Mouse (Mus musculus) lung, adult 10 weeks (tissue): ENCODE results near the gene Dll3. TPM values are rescaled to one million over a fixed set of nuclear protein-coding genes. Genes with fewer than 3 reads are reported as not detected.

Experiments
- polyA plus RNA-seq: library from polyadenylated mRNA; stranded (reverse); fragments of 350-450 nt; fragmentation: Illumina TruSeq; extraction: RNeasy Lipid Tissue Mini Kit (QIAGEN cat#74804); gene quantifications from one replicate; pipeline ENCODE4 v1.2.3, GENCODE M21; 2014; ENCODE audit warnings: low read depth, low replicate concordance; ENCODE audit not compliant: insufficient read depth

Gene Dll3
- not detected for polyA plus RNA-seq

DNA sequence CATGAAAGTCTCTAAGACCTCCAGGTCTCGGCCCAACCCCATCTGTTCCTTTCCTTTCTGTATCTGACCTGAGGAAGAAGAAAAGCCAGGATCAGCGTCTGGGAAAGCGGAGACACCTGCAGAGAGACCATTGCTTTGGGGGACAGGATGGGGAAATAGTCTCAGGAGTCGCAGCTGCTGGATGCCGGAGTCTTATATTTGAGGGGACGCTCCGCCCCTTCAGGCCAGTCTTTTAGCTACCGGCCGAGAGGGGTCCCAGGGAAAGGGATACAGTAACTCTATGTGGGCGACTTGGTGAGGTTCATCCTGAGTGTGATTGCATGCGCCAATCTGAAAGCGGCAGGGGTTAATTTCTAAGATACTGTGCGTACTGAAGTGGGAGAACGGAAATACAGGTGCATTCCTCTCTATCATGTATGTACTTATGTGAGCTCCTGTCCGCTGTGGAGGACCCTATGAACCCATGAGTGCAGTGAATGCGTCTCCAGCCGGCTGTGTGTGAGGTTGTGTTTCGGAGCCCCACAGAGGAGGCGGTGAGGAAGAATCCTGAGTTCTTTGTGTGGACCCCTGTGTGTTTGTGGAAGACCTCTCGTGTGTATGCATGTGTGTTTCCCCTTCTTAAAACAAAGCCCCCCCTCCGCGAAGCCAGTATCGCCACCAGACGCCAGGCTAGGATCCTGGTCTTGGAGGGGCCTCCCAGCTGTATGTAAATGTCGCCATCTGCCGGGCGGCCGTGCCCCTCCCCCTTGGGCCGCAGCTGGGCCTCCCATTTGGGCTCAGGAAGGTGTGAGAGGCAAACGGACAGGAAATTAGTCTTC, at the start of gene Dll3:
TSS of gene Dll3 (minus strand) at position 623 of the 818 bp plus-strand sequence.

DNA sequence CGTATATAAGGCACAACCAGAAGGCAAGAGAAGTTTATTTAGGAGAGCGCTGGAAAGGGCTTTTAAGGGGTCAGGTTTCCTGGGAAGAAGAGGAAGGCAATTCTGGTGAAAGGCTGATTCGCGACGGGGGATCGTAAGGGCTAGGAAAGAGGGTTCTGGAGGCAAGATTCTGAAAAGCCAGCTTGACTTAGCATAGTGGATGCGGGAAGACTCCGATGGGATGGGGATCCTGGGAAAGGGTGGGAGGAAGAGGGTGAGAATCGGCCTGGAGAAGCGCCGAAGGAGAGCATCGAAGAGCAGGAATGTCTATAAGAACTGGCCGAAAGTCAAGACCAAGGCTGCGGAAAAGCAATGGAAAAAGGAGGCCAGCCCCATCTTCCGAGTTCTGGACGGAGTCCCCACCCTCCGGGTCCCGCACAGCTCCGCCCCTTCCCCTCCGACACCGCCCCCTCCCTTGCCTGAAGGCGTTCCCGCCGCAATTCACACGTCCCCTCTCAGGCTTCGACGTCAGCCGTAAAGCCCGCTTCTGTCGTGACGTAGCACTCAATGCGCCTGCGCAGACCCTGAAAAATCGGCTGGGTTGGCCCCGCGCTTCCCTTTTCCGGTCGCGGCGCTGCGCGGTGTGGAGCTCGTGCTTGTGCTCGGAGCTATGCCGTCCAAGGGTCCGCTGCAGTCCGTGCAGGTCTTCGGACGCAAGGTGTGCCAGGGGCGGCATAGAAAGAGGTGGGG, 48.3 kb upstream of the Dll3 start, which contains the start of gene Rps16:
TSS of gene Rps16 (plus strand) at position 498 of the 729 bp plus-strand sequence.

DNA sequence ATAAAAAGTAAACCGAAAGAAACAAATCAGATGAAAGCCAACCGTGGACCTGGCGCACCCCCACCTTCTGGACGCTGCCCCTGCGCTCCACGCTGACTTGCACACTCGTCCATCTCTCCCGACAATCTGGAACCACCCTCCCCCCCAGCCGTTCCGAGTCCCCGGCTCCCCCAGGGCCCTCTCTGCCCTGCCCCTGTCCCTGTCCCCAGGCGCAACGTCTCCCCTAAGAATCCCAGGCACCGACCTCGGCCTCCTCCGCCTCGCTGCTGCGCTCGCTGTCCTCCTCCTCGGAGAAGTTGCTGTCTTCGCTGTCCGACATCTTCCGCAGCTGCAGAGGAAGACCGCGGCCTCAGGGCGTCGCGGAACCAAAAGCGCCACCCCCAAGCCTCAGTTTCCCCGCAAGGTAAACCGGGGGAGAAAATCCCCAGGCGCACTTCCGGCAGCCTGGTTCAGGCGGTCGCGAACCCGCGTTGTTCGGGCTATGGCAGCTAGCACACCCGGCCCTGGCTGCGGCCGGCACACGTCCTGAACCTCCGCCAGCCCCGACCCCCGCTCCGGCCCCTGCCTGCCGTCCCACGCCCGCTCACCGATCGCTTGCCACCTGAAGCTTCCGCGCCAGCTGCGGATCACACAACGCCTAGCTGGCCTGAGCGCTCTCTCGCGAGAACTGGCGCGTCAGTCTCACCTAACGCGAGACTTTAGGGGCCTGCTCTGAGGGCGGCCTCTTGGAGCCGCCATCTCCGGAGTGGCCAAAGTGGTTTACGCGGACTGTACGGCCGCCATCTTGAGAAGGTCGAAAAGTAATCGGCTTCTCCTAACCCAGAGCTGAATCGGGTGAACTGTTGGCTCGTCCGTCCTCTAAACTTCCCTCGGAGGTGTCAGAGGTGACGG, 36.3 kb upstream of the Dll3 start, which contains the start of gene Supt5:
TSS of gene Supt5 (minus strand) at position 639 of the 891 bp plus-strand sequence.

DNA sequence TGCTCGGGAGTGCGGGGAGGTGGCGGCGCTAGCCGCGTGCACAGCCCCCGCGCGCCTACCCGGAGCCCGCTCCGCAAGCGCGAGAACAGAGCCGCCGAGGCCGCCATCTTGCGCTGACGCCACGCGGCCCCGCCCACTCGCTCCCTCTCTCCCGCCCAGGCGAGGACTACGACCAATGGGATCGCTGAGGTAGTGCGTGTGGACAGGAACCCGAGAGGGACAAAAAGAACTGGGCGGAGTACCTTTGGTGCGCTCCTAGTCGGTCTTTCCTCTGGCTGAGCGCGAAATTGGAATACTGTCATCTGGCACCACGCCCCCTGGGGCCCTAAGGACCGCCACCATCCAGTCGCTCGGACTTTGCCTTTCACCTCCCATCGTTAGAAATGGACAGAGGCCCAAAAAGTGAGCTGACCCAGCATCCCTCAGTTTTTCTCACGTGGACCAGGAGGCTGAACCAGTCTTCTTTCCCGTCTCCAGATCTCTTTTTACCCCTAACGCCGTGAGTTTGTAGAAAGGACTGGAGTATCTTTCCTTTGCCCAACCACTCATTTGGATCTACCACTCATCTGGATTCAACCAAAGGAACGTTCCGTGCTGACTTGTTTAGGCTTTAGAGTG, 10.0 kb upstream of the Dll3 start, which contains the start of gene Timm50:
TSS of gene Timm50 (minus strand) at position 147 of the 618 bp plus-strand sequence.

DNA sequence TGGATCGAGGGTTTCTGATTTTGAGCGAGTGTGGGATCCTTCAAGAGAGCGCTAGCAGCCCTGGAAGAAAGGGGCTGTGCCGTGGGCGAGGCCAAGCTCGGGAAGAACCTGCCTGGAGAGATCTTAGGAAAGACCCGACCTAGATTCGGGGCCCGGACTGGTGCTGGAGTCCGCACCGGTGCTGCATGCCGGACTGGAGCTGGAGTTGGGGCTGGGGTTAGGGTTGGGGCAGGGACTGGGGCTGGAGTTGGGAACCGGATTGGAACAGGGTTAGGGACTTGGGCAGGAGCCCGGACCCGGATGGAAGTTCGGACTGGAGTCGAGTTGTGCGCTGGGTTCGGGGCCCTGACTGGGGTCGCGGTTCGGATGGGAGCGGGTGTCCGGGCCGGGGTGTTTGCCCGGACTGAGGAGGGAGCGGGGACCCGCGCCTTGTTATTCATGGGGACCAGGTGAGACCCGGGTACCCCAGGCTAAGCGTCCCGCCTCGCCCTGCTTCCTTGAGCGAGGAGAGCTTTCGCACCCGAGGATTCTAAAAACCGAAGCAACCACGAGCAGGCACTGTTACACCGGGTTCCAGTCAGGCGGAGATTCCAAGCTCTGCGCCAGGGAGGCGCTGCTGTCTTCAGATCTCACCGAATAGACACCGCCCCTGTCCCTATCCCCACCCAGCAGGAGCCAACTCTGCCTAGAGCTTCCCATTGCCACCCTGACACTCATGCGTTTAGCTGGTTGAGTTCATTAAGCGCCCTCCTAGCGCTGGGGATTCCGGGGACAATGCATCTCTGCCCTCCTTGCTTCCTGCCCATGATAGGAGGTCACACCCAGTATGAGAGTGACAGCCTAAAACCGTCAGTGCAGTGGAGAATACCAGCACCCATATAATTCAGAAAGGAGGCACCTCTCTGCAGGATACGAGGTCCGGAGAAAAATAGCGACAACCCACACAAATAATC, 11.1 kb downstream of the Dll3 start, which contains the start of gene Selenov:
TSS of gene Selenov (minus strand) at position 549 of the 953 bp plus-strand sequence.

DNA sequence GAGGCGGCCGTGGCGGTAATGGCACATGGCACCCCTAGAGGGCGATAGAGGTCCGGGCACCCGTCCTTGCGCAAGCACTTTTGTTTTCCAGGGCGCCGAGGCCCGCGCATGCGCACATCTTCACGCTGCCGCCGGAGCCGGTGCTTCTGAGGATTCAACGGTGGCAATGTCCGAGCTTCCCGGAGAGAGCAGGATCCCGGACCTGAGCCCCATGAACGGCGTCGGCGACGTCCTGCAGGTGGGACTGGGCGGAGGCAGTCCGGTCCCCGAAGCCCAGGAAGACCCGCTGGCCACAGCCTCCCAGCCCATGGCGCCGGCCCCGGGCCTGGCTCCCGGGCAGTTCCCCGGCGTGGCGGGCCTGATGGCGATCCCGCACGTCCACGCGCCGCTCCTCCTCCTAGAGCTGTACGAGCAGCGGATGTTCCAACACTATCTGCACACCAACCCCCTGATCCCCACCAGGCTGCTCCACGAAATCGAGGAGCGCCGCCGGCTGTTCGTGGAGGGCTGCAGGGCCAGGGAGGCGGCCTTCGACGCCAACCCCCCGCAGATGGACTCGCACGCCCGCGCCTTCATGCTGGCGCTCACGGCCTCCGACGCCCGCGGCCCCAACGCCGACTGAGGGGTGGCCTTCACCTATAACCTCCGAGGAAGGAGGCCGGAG, 24.3 kb downstream of the Dll3 start, which contains the start of gene Eid2b:
TSS of gene Eid2b (plus strand) at position 125 of the 664 bp plus-strand sequence.

DNA sequence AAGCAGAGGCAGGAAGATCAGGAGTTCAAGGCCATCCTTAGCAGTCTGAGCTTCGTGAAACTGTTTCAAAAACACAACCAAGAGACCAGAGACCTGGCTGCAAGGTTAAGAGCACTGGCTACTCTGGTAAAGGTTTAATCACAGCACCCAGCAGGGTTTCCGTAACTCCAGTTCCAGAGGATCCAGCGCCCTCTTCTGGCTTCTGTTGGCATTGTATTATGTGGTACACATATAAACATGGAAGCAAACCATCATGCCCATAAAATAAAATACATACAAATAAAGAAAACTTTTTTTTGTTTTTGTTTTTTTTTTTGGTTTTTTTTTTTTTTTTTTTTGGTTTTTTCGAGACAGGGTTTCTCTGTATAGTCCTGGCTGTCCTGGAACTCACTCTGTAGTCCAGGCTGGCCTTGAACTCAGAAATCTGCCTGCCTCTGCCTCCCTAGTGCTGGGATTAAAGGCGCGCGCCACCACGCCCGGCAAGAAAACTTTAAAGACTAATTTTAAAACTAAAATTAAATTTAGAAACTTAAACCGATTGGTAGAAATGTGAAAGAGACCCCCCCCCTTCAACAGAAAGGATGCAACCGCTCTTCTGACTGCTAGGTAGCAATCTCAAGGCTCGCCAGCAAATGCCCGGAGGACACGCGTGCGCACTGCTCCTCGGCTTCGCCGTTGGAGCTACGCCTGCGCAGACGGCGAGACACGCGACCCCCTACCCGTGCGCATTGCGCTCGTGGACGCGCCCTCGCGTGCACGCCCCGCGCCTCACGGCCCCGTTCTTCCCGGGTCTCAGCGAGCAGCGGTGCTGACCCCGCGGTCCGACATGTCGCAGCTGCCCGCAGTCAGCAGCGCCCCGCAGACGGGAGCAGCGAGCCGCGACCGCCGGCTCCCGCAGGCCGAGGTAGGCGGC, 34.7 kb downstream of the Dll3 start, which contains the start of gene Eid2:
TSS of gene Eid2 (plus strand) at position 753 of the 913 bp plus-strand sequence.

Other genes with a start within 250 kb of the Dll3 start
- 4.1 TPM for gene Fcgbp, start 231.0 kb downstream of the Dll3 start, polyA plus RNA-seq
- 0.51 TPM for gene 9530053A07Rik, start 172.8 kb downstream of the Dll3 start, polyA plus RNA-seq
- 63.8 TPM for gene Fbl, start 132.5 kb downstream of the Dll3 start, polyA plus RNA-seq
- gene Dyrk1b, start 122.8 kb downstream of the Dll3 start, polyA plus RNA-seq = 9.0 TPM
- 7.7 TPM for gene Eid2, start 34.4 kb downstream of the Dll3 start, polyA plus RNA-seq
- gene Eid2b, start 24.5 kb downstream of the Dll3 start, polyA plus RNA-seq = 7.7 TPM
- gene Selenov, start 11.1 kb downstream of the Dll3 start, polyA plus RNA-seq = not detected
- gene Timm50, start 9.8 kb upstream of the Dll3 start, polyA plus RNA-seq = 32.3 TPM
- gene Supt5, start 36.5 kb upstream of the Dll3 start, polyA plus RNA-seq = 34.2 TPM
- 1,955 TPM for gene Rps16, start 48.4 kb upstream of the Dll3 start, polyA plus RNA-seq
- gene Plekhg2, start 70.4 kb upstream of the Dll3 start, polyA plus RNA-seq = 9.7 TPM
- 49.5 TPM for gene Zfp36, start 78.0 kb upstream of the Dll3 start, polyA plus RNA-seq
- 23.3 TPM for gene Med29, start 90.5 kb upstream of the Dll3 start, polyA plus RNA-seq
- gene Paf1, start 90.7 kb upstream of the Dll3 start, polyA plus RNA-seq = 56.4 TPM
- gene Gmfg, start 135.2 kb upstream of the Dll3 start, polyA plus RNA-seq = 140 TPM
- 0.81 TPM for gene Lrfn1, start 149.7 kb upstream of the Dll3 start, polyA plus RNA-seq
- not detected for gene Ifnl2, start 208.2 kb upstream of the Dll3 start, polyA plus RNA-seq
- gene Ifnl3, start 220.6 kb upstream of the Dll3 start, polyA plus RNA-seq = not detected
- not detected for gene Sycn, start 238.6 kb upstream of the Dll3 start, polyA plus RNA-seq
- 0.65 TPM for gene Nccrp1, start 245.0 kb upstream of the Dll3 start, polyA plus RNA-seq